8 mouse cellular contexts compared by ENCODE assay signal in genomic region chr5:115011217-115011518, GRCm38 (mm10). TPM values are rescaled to one million over a fixed set of nuclear protein-coding genes. Genes with fewer than 3 reads are reported as not detected.
DNase-seq lines count a peak whose midpoint lies in the region; ATAC-seq and TF ChIP-seq lines count a peak whose summit lies in the region.

No protein-coding gene starts in this region.

- intact Hi-C loops in gastrocnemius, adult 2 months (cut with DNase I): loop anchor here (5.0 kb wide), 1 partner anchor 36 kb away; no protein-coding TSS in a partner anchor

- no peaks in the 10 kb centered on the region for H3K9me3 ChIP-seq in liver, embryonic 12.5 days (replicated peaks)

- TF ChIP-seq POLR2A in thymus, adult 2 months (IDR thresholded peaks at IDR 0.05; ENCODE audit: control insufficient read depth, extremely low read depth, insufficient read depth, low read length, poor library complexity): no peak

- H3K4me2 ChIP-seq in liver, embryonic 12.5 days: peak overlapping the region; percentile 87

- peak; percentile 25; the same call in 1 of the 2 replicates for ATAC-seq in liver, embryonic 12.5 days

- H3K4me1 ChIP-seq in thymus, adult 2 months (replicated peaks; ENCODE audit: control insufficient read depth, insufficient read depth, low read length): peaks cover 17% of the 10 kb centered on the region
- H3K4me1 ChIP-seq in liver, embryonic 12.5 days: peaks cover 70% of the 10 kb centered on the region

- peak overlapping the region; percentile 99 for H3K9ac ChIP-seq in liver, embryonic 12.5 days

- H3K4me3 ChIP-seq in gastrocnemius, adult 2 months: peak overlapping the region; percentile 98
- H3K4me3 ChIP-seq in thymus, adult 2 months (ENCODE audit: control insufficient read depth, insufficient read depth, low read length): peak overlapping the region; percentile 89
- peak overlapping the region; percentile 91 for H3K4me3 ChIP-seq in liver, embryonic 12.5 days

- no peaks in the 10 kb centered on the region for H3K27me3 ChIP-seq in thymus, adult 2 months (ENCODE audit: control insufficient read depth, insufficient read depth, low read length)
- no peaks in the 10 kb centered on the region for H3K27me3 ChIP-seq in liver, embryonic 12.5 days (replicated peaks)

- H3K36me3 ChIP-seq in thymus, adult 2 months (ENCODE audit: control insufficient read depth, insufficient read depth, low read length): no peaks in the 10 kb centered on the region
- H3K36me3 ChIP-seq in liver, embryonic 12.5 days: peaks cover 3% of the 10 kb centered on the region; the same call in 1 of the 2 replicates

- WGBS in thymus, adult 2 months: 3% methylated on average over 55 of the region's 57 CpGs
- 1% methylated on average over 41 of the region's 57 CpGs for WGBS in liver, embryonic 12.5 days (ENCODE audit: insufficient replicate concordance)

- no peak for DNase-seq in gastrocnemius, adult 2 months
- DNase-seq in gastrocnemius, adult 18-20 months (ENCODE audit: low spot score): no peak
- DNase-seq in thymus, adult 2 months: no peak
- DNase-seq in thymus, postnatal 14 days: no peak
- DNase-seq in c-Kit-positive CD71-positive TER-119-positive erythroid progenitor cells, embryonic 14.5 days (ENCODE audit: low spot score): no peak
- no peak for DNase-seq in urinary bladder, postnatal 36 days (ENCODE audit: low spot score in 2 of 2)
- no peak for DNase-seq in gastrocnemius, postnatal 10 days

- peak overlapping the region; percentile 96 for H3K27ac ChIP-seq in gastrocnemius, adult 2 months
- 0 out of 2 replicates have a peak overlapping the region, but pooled peaks have one; percentile 3 for H3K27ac ChIP-seq in thymus, adult 2 months (ENCODE audit: control insufficient read depth, insufficient read depth, low read length)
- peak overlapping the region; percentile 94 for H3K27ac ChIP-seq in liver, embryonic 12.5 days

- no peak for TF ChIP-seq CTCF in gastrocnemius, adult 2 months (IDR thresholded peaks at IDR 0.05)
- no peak for TF ChIP-seq CTCF in thymus, adult 2 months (IDR thresholded peaks at IDR 0.05; ENCODE audit: borderline replicate concordance, control insufficient read depth, extremely low read depth, insufficient read depth, low read length, poor library complexity)

RNA-seq across cellular contexts. Expression of gene Sppl3, which starts 0.2 kb away (rescaled TPM):
- 10 to 100 TPM; 20.1 to 20.8 TPM for total RNA-seq in gastrocnemius, adult 2 months (2021)
- total RNA-seq in gastrocnemius, adult 18-20 months (2021): 10 to 100 TPM; 17.7 to 20.4 TPM
- polyA plus RNA-seq in thymus, adult 2 months (2012; rRNA removed): 112 and 124 TPM in 2 replicates
- polyA plus RNA-seq in liver, embryonic 12.5 days (2016; fragmentation: Nextera tagmentation; extraction: Ambion mirVana): 19.3 and 23.7 TPM in 2 replicates
- 10 to 100 TPM; 39.9 to 44.5 TPM for total RNA-seq in gastrocnemius, postnatal 10 days (2021)

RNA-seq across cellular contexts. Expression of gene Hnf1a, which starts 40.3 kb away (rescaled TPM):
- not detected for total RNA-seq in gastrocnemius, adult 2 months (2021)
- not detected for total RNA-seq in gastrocnemius, adult 18-20 months (2021)
- 4.0 and 4.1 TPM in 2 replicates for polyA plus RNA-seq in thymus, adult 2 months (2012; rRNA removed)
- polyA plus RNA-seq in liver, embryonic 12.5 days (2016; fragmentation: Nextera tagmentation; extraction: Ambion mirVana): 3.8 and 3.9 TPM in 2 replicates
- total RNA-seq in gastrocnemius, postnatal 10 days (2021): not detected

Comparison
In these comparisons a context has a peak if more than half of its experiments do, and no peak if none do; other contexts are left out.
1. H3K27ac ChIP-seq: peak in every context shown above with its lines; median percentile 96 in gastrocnemius, adult 2 months; 94 in liver, embryonic 12.5 days; 3 in thymus, adult 2 months.